Mouse (Mus musculus) spleen, adult 2 months (tissue): ENCODE results near the gene Dusp1. TPM values are rescaled to one million over a fixed set of nuclear protein-coding genes. Genes with fewer than 3 reads are reported as not detected.

Experiments used
- DNase-seq, 2 experiments: peaks; one replicate each; pipeline versions ENCODE4 v3.0.0 to v3.0.0-alpha.2; 2012 to 2021; ENCODE audit warnings: low spot score in 2 of 2, low read depth in 1 of 2
- H3K27ac ChIP-seq: fragments of 200-500 bp; 2 replicates; pipeline ENCODE4 v1.5.1; 2012; ENCODE audit warnings: low read length, inconsistent platforms; ENCODE audit not compliant: insufficient read depth
- H3K27me3 ChIP-seq: fragments of 200-500 bp; 2 replicates; pipeline ENCODE4 v1.6.1; 2012; ENCODE audit warnings: mild to moderate bottlenecking, moderate library complexity, low read length, inconsistent platforms; ENCODE audit not compliant: control insufficient read depth, insufficient read depth
- H3K36me3 ChIP-seq: fragments of 200-500 bp; 2 replicates; pipeline ENCODE4 v1.6.1; 2012; ENCODE audit warnings: mild to moderate bottlenecking, low read length, inconsistent platforms; ENCODE audit not compliant: control insufficient read depth, insufficient read depth
- H3K4me1 ChIP-seq: fragments of 200-500 bp; 2 replicates; pipeline ENCODE4 v1.6.1; 2011; ENCODE audit warnings: inconsistent platforms; ENCODE audit not compliant: control insufficient read depth, insufficient read depth, insufficient read length
- H3K4me3 ChIP-seq: fragments of 200-500 bp; 2 replicates; pipeline ENCODE4 v1.5.1; 2011; ENCODE audit warnings: mild to moderate bottlenecking, inconsistent platforms; ENCODE audit not compliant: insufficient read depth, insufficient read length; ENCODE audit errors: extremely low read depth
- CTCF ChIP-seq: fragments of 200-500 bp; IDR thresholded peaks from 2 replicates; pipeline ENCODE4 v1.5.1; 2011; ENCODE audit warnings: mild to moderate bottlenecking, inconsistent platforms; ENCODE audit not compliant: insufficient read depth, insufficient read length, insufficient replicate concordance; ENCODE audit errors: extremely low read depth
- POLR2A ChIP-seq: fragments of 200-500 bp; IDR thresholded peaks from 2 replicates; pipeline ENCODE4 v1.6.1; 2011; ENCODE audit warnings: low read depth, low read length, inconsistent platforms
- WGBS: fragments of 180-500 bp; shearing (Covaris S2); methylation state at CpG from one replicate; pipeline ENCODE4 v1.1.7; 2018; 5-methylcytosine and 5-hydroxymethylcytosine counted together
- polyA plus RNA-seq: library from polyadenylated mRNA; depleted of rRNA; stranded (reverse); fragments of >200 nt; gene quantifications from 2 replicates; pipeline ENCODE4 v1.2.3, GENCODE M21; 2012; rRNA removed

The Dusp1 gene
- polyA plus RNA-seq, 1 experiment = 44.3 TPM

DNA sequence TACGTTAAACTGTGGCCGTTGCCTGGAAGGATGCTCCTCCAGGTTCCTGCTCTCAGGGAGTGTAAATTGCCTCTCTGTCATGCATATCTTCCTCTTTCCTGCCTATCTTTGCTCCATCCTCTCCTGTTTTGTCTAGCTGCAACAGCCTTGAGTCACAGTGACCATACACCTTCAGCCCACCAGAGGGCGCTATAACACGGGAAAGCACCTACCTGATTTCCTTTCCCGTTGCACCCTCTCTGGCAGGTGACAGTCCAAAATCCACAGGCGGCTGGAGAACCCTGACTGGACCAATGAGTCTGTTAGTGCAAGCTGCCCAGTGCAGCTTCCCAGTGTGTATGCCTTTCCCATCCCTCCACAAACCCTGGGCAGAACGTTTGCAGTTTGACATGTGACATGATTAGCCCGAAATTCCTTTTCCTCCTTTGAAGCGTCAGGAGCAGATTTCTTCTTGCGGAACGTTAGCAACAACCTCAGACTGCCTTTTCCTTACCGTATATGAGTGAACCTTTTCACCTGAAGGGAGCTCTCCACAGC lies 99.2 kb downstream of the Dusp1 start:
- no peak overlapping the region for H3K27ac ChIP-seq
- whole genome bisulfite sequencing = 38% methylated on average over 12 of the region's 12 CpGs
- peak; percentile 31 to 54 for DNase-seq

DNA sequence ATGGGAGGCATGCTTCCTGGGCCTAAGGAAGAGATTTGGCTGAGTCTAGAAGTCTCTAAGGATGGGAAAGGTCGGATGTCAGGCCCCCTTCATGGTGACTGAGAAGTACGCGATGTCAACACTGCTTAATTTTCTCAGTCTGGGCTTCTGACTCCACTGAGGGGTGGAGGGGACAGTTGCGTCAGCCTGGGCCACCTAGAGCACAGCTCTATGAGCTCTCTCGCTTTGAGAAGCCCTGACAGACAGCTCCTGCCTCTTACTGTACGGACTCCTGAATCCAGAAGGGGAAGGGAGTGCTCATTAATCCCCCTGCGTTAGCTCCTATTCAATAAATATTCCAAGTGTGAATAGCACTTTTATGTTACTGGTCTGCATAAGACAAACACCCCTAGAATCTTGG lies 103.9 kb downstream of the Dusp1 start:
- Histone ChIP-seq H3K36me3 (no peaks in the 10 kb centered on the region), H3K4me1 (no peaks in the 10 kb centered on the region), H3K27me3 (no peaks in the 10 kb centered on the region), H3K27ac (no peak overlapping the region), H3K4me3 (no peak overlapping the region)
- TF ChIP-seq CTCF (no peak), POLR2A (no peak)
- 78% methylated on average over 7 of the region's 7 CpGs for WGBS
- DNase-seq = no peak

More for the DNA sequence above, 99.2 kb downstream of the Dusp1 start:
- Histone ChIP-seq H3K4me3 (no peak overlapping the region), H3K4me1 (no peaks in the 10 kb centered on the region), H3K36me3 (no peaks in the 10 kb centered on the region), H3K27me3 (no peaks in the 10 kb centered on the region)
- TF ChIP-seq POLR2A (no peak), CTCF (peak; percentile 76; the same call in 1 of the 2 replicates)

DNA sequence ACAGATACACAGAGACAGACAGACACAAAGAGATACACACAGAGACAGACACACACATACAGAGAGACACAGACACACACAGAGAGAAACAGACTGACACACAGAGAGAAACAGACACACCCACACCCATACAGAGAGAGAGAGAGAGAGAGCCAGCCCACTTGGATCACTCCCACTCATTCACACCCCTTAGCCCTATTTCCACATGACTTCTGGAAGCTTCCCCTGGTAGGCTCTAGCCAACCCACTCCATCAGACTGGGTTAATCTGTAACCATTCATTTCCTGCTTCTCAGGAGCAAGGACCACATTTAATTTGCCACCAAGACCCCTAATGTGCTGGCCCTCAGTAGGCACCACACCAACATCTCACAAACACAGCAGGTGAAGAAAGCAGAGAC lies 104.4 kb downstream of the Dusp1 start:
- Histone ChIP-seq H3K36me3 (no peaks in the 10 kb centered on the region), H3K27ac (no peak overlapping the region)
- no peak for DNase-seq

More for the DNA sequence above, 104.4 kb downstream of the Dusp1 start:
- Histone ChIP-seq H3K4me1 (no peaks in the 10 kb centered on the region), H3K27me3 (no peaks in the 10 kb centered on the region), H3K4me3 (no peak overlapping the region)
- TF ChIP-seq CTCF = no peak
- TF ChIP-seq POLR2A = no peak

Other genes starting within 250 kb of the Dusp1 start
- gene Neurl1b, start 147.3 kb downstream of the Dusp1 start, polyA plus RNA-seq = 7.9 and 14.5 TPM in 2 replicates
- 39.2 and 47.4 TPM in 2 replicates for gene Ergic1, start 639 bp downstream of the Dusp1 start, polyA plus RNA-seq
- 150 and 192 TPM in 2 replicates for gene Atp6v0e, start 101.1 kb upstream of the Dusp1 start, polyA plus RNA-seq
- 4.5 and 5.4 TPM in 2 replicates for gene Crebrf, start 153.5 kb upstream of the Dusp1 start, polyA plus RNA-seq
- gene Bnip1, start 218.9 kb upstream of the Dusp1 start, polyA plus RNA-seq = 16.6 and 17.2 TPM in 2 replicates